Mouse (Mus musculus) heart, postnatal 0 days (tissue): ENCODE measurements at regions not wholly inside any gene's neighbourhood (a gene's known extent, or its start where the extent isn't known, plus 50 kb on each side); places are given as distances from the start of the nearest gene placed in this dataset.

ENCODE experiments used
- ATAC-seq: fragments of 200-750 bp; cut with Nextera tagmentation; 2 replicates; pipeline ENCODE4 v1.8.0; 2017; ENCODE audit warnings: low read depth, moderate number of reproducible peaks, moderate library complexity; ENCODE audit not compliant: insufficient read depth
- DNase-seq: peaks from one replicate; pipeline ENCODE4 v3.0.0-alpha.2; 2016; ENCODE audit warnings: low spot score
- H3K27ac ChIP-seq: fragments of 300-500 bp; sonication (generic); 2 replicates; pipeline ENCODE4 v1.5.1; 2014; ENCODE audit warnings: low read depth, mild to moderate bottlenecking
- H3K27me3 ChIP-seq: fragments of 300-500 bp; sonication (generic); 2 replicates; pipeline ENCODE4 v1.6.1; 2014; ENCODE audit warnings: low read length, mixed read lengths; ENCODE audit not compliant: control insufficient read depth, insufficient read depth
- H3K36me3 ChIP-seq: fragments of 300-500 bp; sonication (generic); replicated peaks from 2 replicates; pipeline ENCODE4 v1.6.1; 2014; ENCODE audit warnings: low read length, mixed read lengths; ENCODE audit not compliant: control insufficient read depth, insufficient read depth
- H3K4me1 ChIP-seq: fragments of 300-500 bp; sonication (generic); 2 replicates; pipeline ENCODE4 v1.6.1; 2014; ENCODE audit warnings: antibody characterized with exemption; ENCODE audit not compliant: control insufficient read depth, insufficient read depth
- H3K4me2 ChIP-seq: fragments of 300-500 bp; sonication (generic); 2 replicates; pipeline ENCODE4 v1.6.1; 2014; ENCODE audit warnings: low read depth, mild to moderate bottlenecking, low read length, moderate library complexity
- H3K4me3 ChIP-seq: fragments of 300-500 bp; sonication (generic); 2 replicates; pipeline ENCODE4 v1.5.1; 2014; ENCODE audit warnings: low read depth, low read length
- H3K9ac ChIP-seq: fragments of 300-500 bp; sonication (generic); replicated peaks from 2 replicates; pipeline ENCODE4 v1.6.1; 2014; ENCODE audit warnings: low read depth, low read length, mixed read lengths
- H3K9me3 ChIP-seq: fragments of 300-500 bp; sonication (generic); replicated peaks from 2 replicates; pipeline ENCODE4 v1.6.1; 2016; ENCODE audit warnings: low read length; ENCODE audit not compliant: control insufficient read depth
- CTCF ChIP-seq: IDR thresholded peaks from 2 replicates; pipeline ENCODE4 v1.5.1; 2016; ENCODE audit warnings: antibody characterized with exemption, control low read depth, low read depth
- EP300 ChIP-seq: IDR thresholded peaks from 2 replicates; pipeline ENCODE4 v1.6.1; 2016; ENCODE audit warnings: antibody characterized with exemption, low read depth
- WGBS: fragments of 180-500 bp; shearing (Covaris S2); extraction: QIAGEN DNeasy Blood & Tissue Kit; methylation state at CpG from one replicate; pipeline ENCODE4 v1.1.7; 2014; 5-methylcytosine and 5-hydroxymethylcytosine counted together

- Histone ChIP-seq H3K4me1 (no peaks in the 10 kb centered on the region), H3K9ac (no peak overlapping the region), H3K27ac (no peak overlapping the region), H3K36me3 (no peaks in the 10 kb centered on the region), H3K9me3 (no peaks in the 10 kb centered on the region), H3K27me3 (no peaks in the 10 kb centered on the region), H3K4me3 (no peak overlapping the region), H3K4me2 (no peak overlapping the region)
- ATAC-seq: no peak
- no peak for DNase-seq
- WGBS: 55% methylated on average over 1 of the region's 1 CpGs
- TF ChIP-seq EP300: no peak
- TF ChIP-seq CTCF: no peak
Measured at GRCm38 (mm10) chr6:78547721-78548120, 79.0 kb upstream of the Reg3g start.

- no peaks in the 10 kb centered on the region for H3K9me3 ChIP-seq
- H3K9ac ChIP-seq: no peak overlapping the region
- peak; percentile 42 for DNase-seq
- H3K36me3 ChIP-seq: no peaks in the 10 kb centered on the region
- ATAC-seq: no peak
- no peaks in the 10 kb centered on the region for H3K27me3 ChIP-seq
- H3K4me3 ChIP-seq: no peak overlapping the region
- no peak overlapping the region for H3K4me2 ChIP-seq
- 15% methylated on average over 2 of the region's 2 CpGs for WGBS
- peak; percentile 75 for TF ChIP-seq CTCF
- TF ChIP-seq EP300: no peak
- H3K27ac ChIP-seq: no peak overlapping the region
- no peaks in the 10 kb centered on the region for H3K4me1 ChIP-seq
Measured at GRCm38 (mm10) chr6:78544238-78544637, 75.6 kb upstream of the Reg3g start.

GRCm38 (mm10) chr6:78537476-78537875 is 68.8 kb upstream of the Reg3g start:
- H3K36me3 ChIP-seq: no peaks in the 10 kb centered on the region
- H3K4me3 ChIP-seq: no peak overlapping the region
- H3K4me2 ChIP-seq: no peak overlapping the region
- DNase-seq (no peak), ATAC-seq (no peak)
- H3K27ac ChIP-seq: no peak overlapping the region
- no peaks in the 10 kb centered on the region for H3K27me3 ChIP-seq
- H3K9me3 ChIP-seq: no peaks in the 10 kb centered on the region
- WGBS: 67% methylated on average over 1 of the region's 1 CpGs
- no peak overlapping the region for H3K9ac ChIP-seq
- no peaks in the 10 kb centered on the region for H3K4me1 ChIP-seq
- TF ChIP-seq CTCF (no peak), EP300 (no peak)

- Histone ChIP-seq H3K4me3 (no peak overlapping the region), H3K9ac (no peak overlapping the region), H3K27ac (no peak overlapping the region), H3K4me2 (no peak overlapping the region), H3K9me3 (no peaks in the 10 kb centered on the region), H3K4me1 (no peaks in the 10 kb centered on the region), H3K36me3 (no peaks in the 10 kb centered on the region), H3K27me3 (no peaks in the 10 kb centered on the region)
- TF ChIP-seq EP300 (no peak), CTCF (no peak)
- ATAC-seq (no peak), DNase-seq (no peak)
- 53% methylated on average over 4 of the region's 4 CpGs for WGBS
Measured at GRCm38 (mm10) chr6:78526986-78527762, 58.5 kb upstream of the Reg3g start.
